Mouse (Mus musculus): ENCODE measurements around the gene Naxd.
"Not testable (repeated sequence)": the region's sequence is repeated elsewhere in the genome, so short reads cannot be mapped to it uniquely, and the experiment has no call there.

DNA sequence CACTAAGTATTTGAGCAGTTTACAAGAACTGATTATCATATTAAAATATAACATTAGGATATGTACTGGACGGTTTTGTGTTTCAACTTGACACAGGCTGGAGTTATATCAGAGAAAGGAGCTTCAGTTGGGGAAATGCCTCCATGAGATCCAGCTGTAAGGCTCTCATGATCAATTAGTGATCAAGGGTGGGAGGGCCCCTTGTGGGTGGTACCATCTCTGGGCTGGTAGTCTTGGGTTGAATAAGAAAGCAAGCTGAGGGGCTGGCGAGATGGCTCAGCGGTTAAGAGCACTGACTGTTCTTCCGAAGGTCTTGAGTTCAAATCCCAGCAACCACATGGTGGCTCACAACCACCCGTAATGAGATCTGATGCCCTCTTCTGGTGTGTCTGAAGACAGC lies 30.8 kb upstream of the Naxd start:
- TF ChIP-seq CTCF (IDR thresholded peaks at IDR 0.05; ENCODE audit: control insufficient read depth, insufficient read depth, insufficient replicate concordance, low read depth, low read length); POLR2A (IDR thresholded peaks at IDR 0.05; ENCODE audit: control insufficient read depth, low read depth, low read length): not testable (repeated sequence)

All from testis, adult 2 months (tissue).